Mouse (Mus musculus) embryonic fibroblast, embryonic 13.5 days (primary cell): ENCODE data around the gene Adra1d. TPM values are rescaled to one million over a fixed set of nuclear protein-coding genes. Genes with fewer than 3 reads are reported as not detected.

Experiments used
- H3K27ac ChIP-seq: 2 replicates; pipeline ENCODE4 v1.5.1; 2012; ENCODE audit warnings: low read length, control low read depth, inconsistent platforms; ENCODE audit not compliant: insufficient read depth
- H3K4me1 ChIP-seq: 2 replicates; pipeline ENCODE4 v1.6.1; 2011; ENCODE audit warnings: low read length; ENCODE audit not compliant: control insufficient read depth, insufficient read depth
- H3K4me3 ChIP-seq: 2 replicates; pipeline ENCODE4 v1.5.1; 2011; ENCODE audit warnings: mild to moderate bottlenecking, control low read depth, low read length; ENCODE audit not compliant: insufficient read depth
- CTCF ChIP-seq: IDR thresholded peaks from 2 replicates; pipeline ENCODE4 v1.5.1; 2011; ENCODE audit warnings: mild to moderate bottlenecking, control low read depth, low read length, moderate library complexity, borderline replicate concordance; ENCODE audit not compliant: insufficient read depth
- POLR2A ChIP-seq: IDR thresholded peaks from 2 replicates; pipeline ENCODE4 v1.6.1; 2011; ENCODE audit warnings: low read depth, mild to moderate bottlenecking, control low read depth, low read length, moderate library complexity
- polyA plus RNA-seq: library from polyadenylated mRNA; stranded (reverse); fragments of >200 nt; gene quantifications from 2 replicates; pipeline ENCODE4 v1.2.4, GENCODE M21; 2011; ENCODE audit warnings: low read depth; ENCODE audit not compliant: missing spikeins, insufficient read length

Gene Adra1d
- polyA plus RNA-seq, 1 experiment = 9.2 TPM

DNA sequence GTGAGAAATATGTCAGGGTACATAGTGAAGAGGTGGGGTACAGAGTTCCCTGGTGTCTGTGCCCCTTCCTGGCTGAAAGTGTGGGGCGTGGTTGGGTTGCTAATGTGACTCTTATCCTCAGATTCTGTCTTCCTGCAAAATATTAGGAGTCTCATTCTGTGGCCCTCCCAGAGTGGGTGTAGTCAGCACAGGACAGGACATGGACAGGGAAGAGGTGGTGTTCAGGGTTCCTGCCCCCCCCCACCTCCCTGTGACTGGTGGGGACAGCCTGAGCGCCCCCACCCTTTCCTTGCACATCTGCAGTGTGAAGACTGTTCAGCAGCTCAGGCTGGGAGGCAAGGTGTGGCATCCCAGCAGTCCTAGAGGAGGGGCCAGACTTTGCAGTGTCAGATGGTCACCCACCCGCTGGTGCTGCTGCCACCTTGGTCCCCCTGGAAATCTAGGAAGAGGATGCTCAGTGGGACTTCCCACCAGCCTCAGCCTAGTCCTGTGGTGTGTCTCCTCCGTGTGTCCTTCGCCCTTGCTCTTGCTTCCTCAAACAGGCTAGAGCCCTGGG, 62.7 kb downstream of the Adra1d start:
- no peaks in the 10 kb centered on the region for H3K4me1 ChIP-seq
- TF ChIP-seq POLR2A (no peak), CTCF (no peak)
- no peak overlapping the region for H3K4me3 ChIP-seq
- H3K27ac ChIP-seq = no peak overlapping the region

DNA sequence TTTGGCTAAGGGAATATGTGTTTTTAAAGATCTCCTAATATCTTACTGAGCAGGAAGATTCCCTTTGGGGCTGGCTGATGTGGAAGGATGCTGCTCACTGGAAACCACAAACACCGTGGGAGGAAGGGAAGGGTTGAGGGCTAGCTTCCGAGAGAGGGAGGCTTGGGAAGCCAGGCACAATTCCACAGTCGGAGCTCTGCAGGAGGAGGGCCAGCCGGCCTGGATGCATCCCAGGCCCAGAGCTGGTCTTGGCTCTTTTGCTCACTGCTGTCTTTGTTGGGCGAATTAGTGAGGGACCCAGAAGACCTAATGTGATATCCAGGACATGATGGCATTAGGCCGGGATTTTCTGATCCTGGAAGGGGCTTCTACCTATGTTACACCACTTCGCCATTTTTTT, 63.9 kb downstream of the Adra1d start:
- no peak for TF ChIP-seq POLR2A
- no peak for TF ChIP-seq CTCF
- Histone ChIP-seq H3K4me3 (no peak overlapping the region), H3K27ac (no peak overlapping the region), H3K4me1 (no peaks in the 10 kb centered on the region)

DNA sequence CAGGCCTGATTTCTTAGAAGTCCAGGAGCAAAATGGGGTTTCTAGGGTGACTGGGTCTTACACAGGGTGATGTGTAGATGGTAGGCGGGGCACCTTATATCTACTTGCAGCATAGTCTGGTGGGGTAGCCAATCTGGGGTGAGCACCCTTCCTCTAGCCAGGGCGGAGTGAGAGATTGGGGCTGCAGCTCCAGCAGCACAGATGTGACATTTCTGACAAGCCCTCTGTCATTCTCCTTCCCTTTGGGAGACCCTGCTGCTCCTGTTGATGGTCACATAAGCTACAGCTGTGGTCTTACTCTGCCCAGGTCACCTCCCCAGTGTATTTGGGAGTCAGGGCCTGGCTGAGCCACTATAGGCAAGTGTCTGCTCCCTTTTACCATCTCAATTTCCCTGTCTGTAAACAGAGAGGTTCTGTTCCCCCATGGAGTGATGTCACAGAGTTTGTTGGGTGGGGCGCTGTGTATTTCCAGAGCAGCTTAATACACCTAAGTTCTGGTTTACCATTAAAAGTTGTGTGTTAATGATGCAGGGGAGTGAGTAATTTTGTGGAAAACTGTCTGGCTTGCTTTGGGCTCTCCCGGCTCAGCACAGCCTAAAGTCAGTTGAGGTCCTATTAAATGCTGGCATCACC, 64.7 kb downstream of the Adra1d start:
- H3K4me1 ChIP-seq = no peaks in the 10 kb centered on the region
- no peak overlapping the region for H3K27ac ChIP-seq
- TF ChIP-seq CTCF = no peak
- no peak for TF ChIP-seq POLR2A
- H3K4me3 ChIP-seq = no peak overlapping the region

DNA sequence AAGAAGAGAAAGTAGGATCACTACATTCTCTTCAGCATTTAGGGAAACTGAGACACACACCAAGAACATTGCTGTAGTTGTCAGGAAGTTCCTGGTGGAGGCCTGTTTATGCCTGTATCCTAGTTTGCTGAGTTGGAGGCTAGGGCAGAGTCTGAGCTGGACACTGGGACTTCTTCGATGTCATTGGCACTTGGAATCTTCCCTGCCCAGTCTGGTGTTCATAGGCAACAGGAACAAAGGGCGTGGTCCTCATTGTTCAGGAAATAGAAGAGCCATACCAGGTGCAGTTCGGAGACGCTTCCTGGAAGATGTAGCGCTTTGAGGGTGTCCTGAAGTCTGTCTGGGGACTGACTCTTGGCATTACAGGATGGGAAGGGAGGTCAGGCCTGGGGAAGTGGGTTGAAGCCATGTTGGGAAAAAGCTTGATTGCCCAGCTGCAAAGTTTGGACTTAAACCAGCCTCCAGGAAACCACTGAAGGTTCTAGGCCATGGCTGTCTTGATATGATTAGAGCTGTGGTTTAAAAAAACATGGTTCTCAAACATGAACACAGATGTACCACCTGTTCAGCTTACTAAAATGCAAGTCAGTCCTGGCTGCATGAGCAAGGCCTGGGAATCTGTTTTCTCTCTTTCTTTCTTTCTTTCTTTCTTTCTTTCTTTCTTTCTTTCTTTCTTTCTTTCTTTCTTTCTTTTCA, 65.8 kb downstream of the Adra1d start:
- Histone ChIP-seq H3K4me1 (no peaks in the 10 kb centered on the region), H3K27ac (no peak overlapping the region), H3K4me3 (no peak overlapping the region)
- no peak for TF ChIP-seq POLR2A
- TF ChIP-seq CTCF = no peak

Other genes starting within 250 kb of the Adra1d start
- 21.6 and 25.9 TPM in 2 replicates for gene Rnf24, start 209.4 kb downstream of the Adra1d start, polyA plus RNA-seq
- gene Smox, start 70.8 kb downstream of the Adra1d start, polyA plus RNA-seq = 21.0 and 21.1 TPM in 2 replicates